Mouse (Mus musculus): ENCODE results near the gene Hoxb7.

Gene Hoxb7

DNA sequence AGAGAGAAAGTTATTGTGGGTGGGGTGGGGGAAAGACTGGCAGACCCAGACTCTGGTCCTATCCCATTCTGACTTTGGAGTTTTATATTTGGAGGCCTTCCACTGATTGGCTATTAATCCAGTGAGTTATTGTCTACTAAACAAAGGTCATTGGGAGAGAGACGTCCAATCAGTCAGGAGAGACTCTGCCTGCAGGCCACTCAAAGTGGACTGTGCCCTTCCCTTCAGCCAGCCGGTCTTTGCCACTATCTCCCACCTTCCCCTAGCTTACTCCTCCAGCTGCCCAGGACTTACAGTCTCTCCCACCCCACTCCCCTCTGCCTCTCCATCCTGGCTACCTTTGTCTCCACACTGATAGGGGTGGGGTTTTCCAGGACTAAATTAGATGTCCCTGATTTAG lies 50.2 kb downstream of the Hoxb7 start:
- no peak for DNase-seq (ENCODE audit: low spot score)

DNA sequence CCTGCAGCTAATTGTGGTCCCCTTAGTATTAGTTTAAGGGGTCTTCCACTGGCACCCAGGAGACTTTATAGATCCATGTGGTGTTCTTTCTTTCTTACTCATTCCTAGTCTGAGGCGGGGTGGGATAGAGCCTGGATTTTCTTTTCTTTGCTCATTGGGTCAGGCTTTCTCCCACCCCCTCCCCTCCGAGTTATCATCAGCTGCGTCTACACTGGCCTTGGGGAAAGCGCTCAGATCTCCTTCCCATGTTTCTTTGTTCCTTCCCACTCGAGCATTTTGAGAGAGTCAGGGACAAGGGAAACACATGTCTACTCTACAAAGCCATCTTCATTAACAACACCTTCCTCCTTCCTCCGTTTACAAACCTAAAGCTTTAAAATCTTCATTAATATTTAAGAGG lies 50.6 kb downstream of the Hoxb7 start:
- no peak for DNase-seq (ENCODE audit: low spot score)

GRCm38 (mm10) chr11:96338957-96339855 lies 52.8 kb downstream of the Hoxb7 start:
- no peak for DNase-seq (ENCODE audit: low spot score)

All from left cerebral cortex, adult 11 months (tissue).